Mouse (Mus musculus): Measurements from ENCODE around the gene Cpa2. TPM values are rescaled to one million over a fixed set of nuclear protein-coding genes. Genes with fewer than 3 reads are reported as not detected.

Gene Cpa2
- polyA plus RNA-seq, 1 experiment from 2014 or later: 5.1 TPM

DNA sequence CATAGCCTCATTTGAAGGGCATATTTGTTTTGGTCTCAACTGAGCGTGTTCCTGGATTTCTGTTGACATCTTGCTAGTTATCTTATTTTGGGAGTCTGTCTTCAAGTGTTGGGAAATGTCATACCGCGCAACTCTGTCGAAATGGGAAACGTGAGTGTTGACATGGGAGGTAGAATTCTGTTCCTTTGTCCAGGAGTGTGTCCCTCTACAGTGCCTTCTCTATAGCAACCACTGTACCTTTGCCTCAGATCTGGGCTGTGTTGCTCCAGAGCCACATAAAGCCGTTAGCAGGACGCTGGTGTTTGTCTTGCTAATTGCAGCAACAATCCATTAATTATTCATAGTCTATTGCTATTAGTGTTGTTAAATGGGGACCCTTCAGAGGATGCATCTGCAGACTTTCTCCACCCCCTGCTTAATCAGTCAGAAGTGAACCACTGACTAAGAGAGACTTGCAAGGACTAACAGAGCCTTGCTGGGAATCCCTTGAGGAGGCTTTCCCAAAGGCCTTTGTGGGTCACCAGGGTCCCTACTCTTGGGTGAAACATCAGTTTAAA is 45.6 kb downstream of the Cpa2 start:
- Histone ChIP-seq H3K9me3 (ENCODE audit: control insufficient read depth, low read length) (no peaks in the 10 kb centered on the region), H3K4me2 (ENCODE audit: low read length) (no peak overlapping the region), H3K27ac (ENCODE audit: low read length) (no peak overlapping the region), H3K27me3 (replicated peaks; ENCODE audit: control insufficient read depth, insufficient read depth, low read length) (no peaks in the 10 kb centered on the region), H3K4me3 (replicated peaks; ENCODE audit: low read length) (no peak overlapping the region), H3K36me3 (ENCODE audit: control insufficient read depth, insufficient read depth) (no peaks in the 10 kb centered on the region), H3K4me1 (replicated peaks; ENCODE audit: control insufficient read depth, insufficient read depth, low read length) (0 out of 2 replicates have a peak, but pooled peaks cover 3% of the 10 kb centered on the region), H3K9ac (replicated peaks; ENCODE audit: low read depth, low read length) (no peak overlapping the region)
- peak; percentile 47; the same call in 1 of the 2 replicates for ATAC-seq
- 57% methylated on average over 7 of the region's 7 CpGs for whole genome bisulfite sequencing

DNA sequence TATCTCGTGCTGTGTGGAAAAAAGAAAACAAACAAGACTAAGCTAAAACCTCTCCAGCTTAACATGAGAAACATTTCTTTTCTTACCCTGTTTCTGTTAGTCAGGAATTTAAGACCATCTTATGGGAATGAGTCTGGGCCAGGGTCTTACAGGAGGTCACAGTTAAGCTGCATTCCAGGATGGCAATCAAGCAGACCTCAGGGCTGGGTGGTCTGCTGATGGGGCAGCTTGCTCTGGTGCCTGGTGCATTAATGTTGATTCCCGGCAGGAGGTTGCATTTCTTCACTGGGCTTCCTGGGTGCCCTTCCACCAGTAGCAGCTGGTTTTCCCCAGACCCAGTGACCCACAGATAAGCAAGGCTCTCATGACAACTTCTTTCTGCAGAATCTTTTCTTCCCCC is 48.4 kb downstream of the Cpa2 start:
- H3K4me1 ChIP-seq (replicated peaks; ENCODE audit: control insufficient read depth, insufficient read depth, low read length): 0 out of 2 replicates have a peak, but pooled peaks cover 3% of the 10 kb centered on the region
- H3K9me3 ChIP-seq (ENCODE audit: control insufficient read depth, low read length): no peaks in the 10 kb centered on the region
- H3K27me3 ChIP-seq (replicated peaks; ENCODE audit: control insufficient read depth, insufficient read depth, low read length): no peaks in the 10 kb centered on the region
- H3K27ac ChIP-seq (ENCODE audit: low read length): no peak overlapping the region
- ATAC-seq: no peak
- no peak overlapping the region for H3K4me3 ChIP-seq (replicated peaks; ENCODE audit: low read length)
- H3K36me3 ChIP-seq (ENCODE audit: control insufficient read depth, insufficient read depth): no peaks in the 10 kb centered on the region
- H3K9ac ChIP-seq (replicated peaks; ENCODE audit: low read depth, low read length): no peak overlapping the region
- WGBS: 68% methylated on average over 2 of the region's 2 CpGs
- H3K4me2 ChIP-seq (ENCODE audit: low read length): no peak overlapping the region

DNA sequence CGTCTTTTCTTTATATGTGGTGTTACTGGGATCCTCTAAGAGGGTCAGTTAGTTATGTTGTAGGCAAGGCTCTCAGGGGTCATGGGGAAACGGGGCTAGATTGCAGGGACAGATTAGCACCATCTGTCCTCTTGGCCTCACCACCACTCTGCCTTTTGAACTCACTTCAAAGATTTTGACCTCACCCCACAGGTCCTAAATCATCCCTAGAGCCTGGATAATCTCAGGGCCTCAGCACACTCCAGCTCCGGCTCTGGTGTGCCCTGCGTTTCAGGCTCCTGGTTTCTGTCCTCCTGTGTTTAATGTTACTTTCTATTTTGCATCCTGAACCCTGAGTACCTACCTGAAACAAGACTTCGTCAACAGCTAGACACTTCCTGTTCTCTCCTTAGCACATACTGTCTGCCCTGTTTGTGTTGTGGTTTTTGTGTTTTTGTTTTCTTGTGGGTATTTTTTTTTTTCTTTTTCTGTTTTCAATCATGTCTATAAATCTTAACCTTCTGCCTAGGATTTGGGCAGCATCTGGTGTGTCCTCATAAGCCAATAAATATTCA is 50.5 kb downstream of the Cpa2 start:
- peaks cover under 1% of the 10 kb centered on the region; the same call in 1 of the 2 replicates for H3K4me1 ChIP-seq (replicated peaks; ENCODE audit: control insufficient read depth, insufficient read depth, low read length)
- H3K9ac ChIP-seq (replicated peaks; ENCODE audit: low read depth, low read length): no peak overlapping the region
- 94% methylated on average over 5 of the region's 5 CpGs for WGBS
- H3K36me3 ChIP-seq (ENCODE audit: control insufficient read depth, insufficient read depth): no peaks in the 10 kb centered on the region
- H3K27ac ChIP-seq (ENCODE audit: low read length): no peak overlapping the region
- H3K9me3 ChIP-seq (ENCODE audit: control insufficient read depth, low read length): no peaks in the 10 kb centered on the region
- H3K4me3 ChIP-seq (replicated peaks; ENCODE audit: low read length): no peak overlapping the region
- no peak for ATAC-seq
- no peak overlapping the region for H3K4me2 ChIP-seq (ENCODE audit: low read length)
- no peaks in the 10 kb centered on the region for H3K27me3 ChIP-seq (replicated peaks; ENCODE audit: control insufficient read depth, insufficient read depth, low read length)

DNA sequence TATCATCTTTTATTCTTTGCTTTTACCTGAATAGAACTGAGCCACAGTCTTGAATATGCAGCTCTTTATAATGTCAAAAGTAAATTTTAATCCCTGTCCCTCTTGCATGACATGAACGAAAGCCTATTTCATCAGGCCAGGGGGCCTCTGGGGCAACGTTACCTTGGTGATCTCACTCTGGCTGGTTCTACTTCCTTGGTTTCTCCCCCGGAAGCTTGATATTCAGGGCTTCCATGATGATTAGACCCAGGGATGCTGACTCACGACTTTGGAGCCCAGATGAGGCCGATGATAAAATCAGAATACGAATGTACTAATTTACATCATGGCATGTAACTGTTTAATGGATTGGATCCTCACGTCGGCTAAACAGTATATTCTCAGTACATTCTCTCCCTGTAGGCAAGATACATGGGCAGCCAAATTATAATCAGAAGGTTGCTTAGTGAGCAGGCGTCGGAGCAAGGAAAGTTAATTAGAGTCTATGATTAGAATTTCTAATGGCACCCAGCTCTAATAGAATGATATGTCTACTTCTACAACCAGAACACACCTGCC is 51.1 kb downstream of the Cpa2 start:
- Histone ChIP-seq H3K27ac (ENCODE audit: low read length) (no peak overlapping the region), H3K36me3 (ENCODE audit: control insufficient read depth, insufficient read depth) (no peaks in the 10 kb centered on the region), H3K4me1 (replicated peaks; ENCODE audit: control insufficient read depth, insufficient read depth, low read length) (no peaks in the 10 kb centered on the region; the same call in 1 of the 2 replicates), H3K4me2 (ENCODE audit: low read length) (no peak overlapping the region), H3K9ac (replicated peaks; ENCODE audit: low read depth, low read length) (no peak overlapping the region), H3K9me3 (ENCODE audit: control insufficient read depth, low read length) (no peaks in the 10 kb centered on the region), H3K27me3 (replicated peaks; ENCODE audit: control insufficient read depth, insufficient read depth, low read length) (no peaks in the 10 kb centered on the region), H3K4me3 (replicated peaks; ENCODE audit: low read length) (no peak overlapping the region)
- no peak for ATAC-seq
- 61% methylated on average over 10 of the region's 10 CpGs for WGBS

DNA sequence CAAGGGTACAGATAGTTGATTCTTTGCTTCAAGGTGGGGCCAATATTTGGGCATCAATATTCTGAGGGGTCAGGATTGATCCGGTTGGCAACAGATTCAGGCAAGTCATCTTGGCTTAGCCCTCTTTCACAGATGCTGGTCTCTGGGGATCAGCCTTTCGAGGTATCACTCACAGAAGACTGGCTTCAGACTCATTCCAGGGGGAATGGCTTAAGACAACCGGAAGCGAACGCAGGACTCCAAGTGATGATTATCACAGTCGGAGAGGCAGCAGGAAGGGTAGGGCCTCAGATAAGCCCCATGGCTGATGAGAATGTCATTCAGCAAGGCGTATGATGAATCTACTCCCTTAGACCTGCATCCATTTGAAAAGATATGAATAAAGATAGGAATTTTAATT is 53.0 kb downstream of the Cpa2 start:
- H3K27ac ChIP-seq (ENCODE audit: low read length): no peak overlapping the region
- ATAC-seq: no peak
- no peaks in the 10 kb centered on the region for H3K36me3 ChIP-seq (ENCODE audit: control insufficient read depth, insufficient read depth)
- H3K9ac ChIP-seq (replicated peaks; ENCODE audit: low read depth, low read length): no peak overlapping the region
- H3K4me2 ChIP-seq (ENCODE audit: low read length): no peak overlapping the region
- H3K9me3 ChIP-seq (ENCODE audit: control insufficient read depth, low read length): no peaks in the 10 kb centered on the region
- no peaks in the 10 kb centered on the region; the same call in 1 of the 2 replicates for H3K4me1 ChIP-seq (replicated peaks; ENCODE audit: control insufficient read depth, insufficient read depth, low read length)
- 91% methylated on average over 7 of the region's 7 CpGs for WGBS
- no peaks in the 10 kb centered on the region for H3K27me3 ChIP-seq (replicated peaks; ENCODE audit: control insufficient read depth, insufficient read depth, low read length)
- no peak overlapping the region for H3K4me3 ChIP-seq (replicated peaks; ENCODE audit: low read length)

DNA sequence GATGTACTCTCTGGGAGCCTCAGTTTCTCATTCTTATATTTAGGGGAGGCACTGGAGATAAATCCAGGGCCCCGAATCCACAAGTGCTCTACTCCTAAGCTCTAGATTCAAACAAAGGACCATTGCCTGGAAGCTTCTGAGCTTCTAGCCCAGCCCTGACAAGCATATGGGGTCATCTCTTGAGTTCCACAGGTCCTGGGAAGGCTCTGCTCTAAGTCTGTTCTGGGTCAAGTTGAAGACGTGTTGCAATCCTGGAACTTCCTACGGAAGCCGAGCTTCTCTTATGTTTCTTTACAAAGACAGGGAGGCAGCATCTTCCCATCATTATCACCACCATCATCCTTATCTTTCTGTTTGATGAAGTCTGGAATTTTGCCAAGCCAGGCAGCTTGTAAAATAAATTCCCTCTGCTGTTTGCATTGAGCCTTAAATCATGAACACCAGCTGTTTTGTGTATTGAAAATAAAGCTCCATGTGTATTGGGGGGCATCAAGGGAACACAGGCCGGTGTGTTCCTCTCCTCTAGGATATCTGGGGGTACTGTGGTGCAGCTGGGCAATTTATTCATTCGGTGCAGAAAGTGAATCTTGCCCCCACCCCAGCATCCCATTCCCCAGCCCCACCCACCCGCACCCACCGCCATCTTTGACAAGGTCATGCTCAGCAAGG is 55.0 kb downstream of the Cpa2 start:
- no peaks in the 10 kb centered on the region for H3K9me3 ChIP-seq (ENCODE audit: control insufficient read depth, low read length)
- no peak overlapping the region for H3K9ac ChIP-seq (replicated peaks; ENCODE audit: low read depth, low read length)
- no peaks in the 10 kb centered on the region for H3K36me3 ChIP-seq (ENCODE audit: control insufficient read depth, insufficient read depth)
- no peaks in the 10 kb centered on the region; the same call in 1 of the 2 replicates for H3K4me1 ChIP-seq (replicated peaks; ENCODE audit: control insufficient read depth, insufficient read depth, low read length)
- 77% methylated on average over 8 of the region's 8 CpGs for WGBS
- no peaks in the 10 kb centered on the region for H3K27me3 ChIP-seq (replicated peaks; ENCODE audit: control insufficient read depth, insufficient read depth, low read length)
- no peak for ATAC-seq
- no peak overlapping the region for H3K4me2 ChIP-seq (ENCODE audit: low read length)
- no peak overlapping the region for H3K27ac ChIP-seq (ENCODE audit: low read length)
- H3K4me3 ChIP-seq (replicated peaks; ENCODE audit: low read length): no peak overlapping the region

DNA sequence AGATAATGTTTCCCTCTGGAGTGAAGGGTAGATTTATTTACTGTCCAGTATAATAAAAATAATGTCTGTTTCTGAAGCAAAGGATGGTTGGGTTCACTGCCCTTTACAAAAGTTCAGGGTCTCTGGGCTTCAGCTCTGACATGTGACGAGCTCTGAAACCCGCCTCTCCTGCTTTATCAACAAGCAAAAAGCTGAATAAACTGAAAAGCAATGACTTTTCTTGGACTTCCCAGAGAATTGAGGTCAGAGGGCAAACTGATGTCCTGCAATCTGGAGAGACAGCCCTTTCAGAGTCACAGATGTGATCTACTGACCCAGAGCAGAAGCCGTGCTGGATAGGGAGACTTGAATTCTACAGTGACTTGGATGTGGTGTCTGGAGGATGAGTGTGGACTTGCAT is 58.7 kb downstream of the Cpa2 start:
- ATAC-seq: no peak
- no peak overlapping the region for H3K9ac ChIP-seq (replicated peaks; ENCODE audit: low read depth, low read length)
- WGBS: 78% methylated on average over 3 of the region's 3 CpGs
- H3K27ac ChIP-seq (ENCODE audit: low read length): no peak overlapping the region
- no peaks in the 10 kb centered on the region for H3K9me3 ChIP-seq (ENCODE audit: control insufficient read depth, low read length)
- no peak overlapping the region for H3K4me3 ChIP-seq (replicated peaks; ENCODE audit: low read length)
- H3K36me3 ChIP-seq (ENCODE audit: control insufficient read depth, insufficient read depth): no peaks in the 10 kb centered on the region
- no peak overlapping the region for H3K4me2 ChIP-seq (ENCODE audit: low read length)
- H3K27me3 ChIP-seq (replicated peaks; ENCODE audit: control insufficient read depth, insufficient read depth, low read length): no peaks in the 10 kb centered on the region
- H3K4me1 ChIP-seq (replicated peaks; ENCODE audit: control insufficient read depth, insufficient read depth, low read length): no peaks in the 10 kb centered on the region; the same call in 1 of the 2 replicates

DNA sequence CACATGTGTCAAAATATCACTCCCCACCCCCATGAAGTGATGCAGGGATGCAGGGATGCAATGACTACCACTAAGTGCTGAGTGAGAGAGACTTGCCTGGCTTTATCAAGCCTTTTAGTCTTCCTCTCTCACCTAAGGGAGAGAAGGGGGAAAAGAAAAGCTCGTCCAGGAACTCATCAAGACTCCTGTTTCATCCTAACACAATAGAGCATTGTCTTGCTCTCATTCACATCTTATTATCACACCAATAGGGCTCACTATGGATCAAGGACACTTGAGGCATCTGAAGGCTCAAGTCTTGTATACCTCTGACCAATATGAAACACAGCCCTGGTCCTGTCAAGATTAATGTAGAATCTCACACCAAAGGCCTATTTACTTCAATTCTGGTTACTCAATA is 59.6 kb downstream of the Cpa2 start:
- no peak for ATAC-seq
- H3K27me3 ChIP-seq (replicated peaks; ENCODE audit: control insufficient read depth, insufficient read depth, low read length): no peaks in the 10 kb centered on the region
- no peaks in the 10 kb centered on the region for H3K36me3 ChIP-seq (ENCODE audit: control insufficient read depth, insufficient read depth)
- H3K4me1 ChIP-seq (replicated peaks; ENCODE audit: control insufficient read depth, insufficient read depth, low read length): no peaks in the 10 kb centered on the region; the same call in 1 of the 2 replicates
- no peak overlapping the region for H3K9ac ChIP-seq (replicated peaks; ENCODE audit: low read depth, low read length)
- no peaks in the 10 kb centered on the region for H3K9me3 ChIP-seq (ENCODE audit: control insufficient read depth, low read length)
- H3K4me2 ChIP-seq (ENCODE audit: low read length): no peak overlapping the region
- H3K4me3 ChIP-seq (replicated peaks; ENCODE audit: low read length): no peak overlapping the region
- H3K27ac ChIP-seq (ENCODE audit: low read length): no peak overlapping the region
- 45% methylated on average over 1 of the region's 1 CpGs for WGBS

DNA sequence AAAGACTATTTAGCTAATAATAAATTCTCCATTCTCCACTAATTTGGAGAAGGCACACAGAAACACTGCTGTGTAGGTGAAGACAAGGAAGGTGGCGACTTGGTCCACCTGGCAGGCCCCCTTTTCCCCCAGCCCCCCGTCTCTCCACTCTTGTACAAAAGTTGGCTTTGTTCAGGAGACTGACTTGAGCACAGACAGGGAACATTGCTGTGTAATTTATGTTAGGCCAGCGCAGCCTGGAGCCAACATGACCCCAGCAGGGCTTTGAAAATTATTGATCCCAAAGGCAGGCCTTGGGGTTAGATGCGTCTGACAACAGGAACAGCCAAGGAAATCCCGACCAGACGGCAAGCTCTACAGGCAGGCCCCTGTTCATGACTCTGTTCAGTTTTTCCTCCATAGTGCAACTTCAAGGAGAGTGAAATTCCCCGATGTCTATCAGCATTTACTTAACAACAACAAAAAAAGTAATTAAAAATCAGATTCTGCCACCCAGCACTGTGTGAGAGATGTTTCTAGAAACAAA is 63.0 kb downstream of the Cpa2 start:
- Histone ChIP-seq H3K4me1 (replicated peaks; ENCODE audit: control insufficient read depth, insufficient read depth, low read length) (no peaks in the 10 kb centered on the region), H3K27ac (ENCODE audit: low read length) (no peak overlapping the region), H3K4me2 (ENCODE audit: low read length) (no peak overlapping the region), H3K9ac (replicated peaks; ENCODE audit: low read depth, low read length) (no peak overlapping the region), H3K9me3 (ENCODE audit: control insufficient read depth, low read length) (no peaks in the 10 kb centered on the region), H3K36me3 (ENCODE audit: control insufficient read depth, insufficient read depth) (no peaks in the 10 kb centered on the region), H3K27me3 (replicated peaks; ENCODE audit: control insufficient read depth, insufficient read depth, low read length) (no peaks in the 10 kb centered on the region), H3K4me3 (replicated peaks; ENCODE audit: low read length) (no peak overlapping the region)
- ATAC-seq: no peak
- 82% methylated on average over 7 of the region's 7 CpGs for WGBS
